Mouse (Mus musculus): ENCODE data around the gene Fam19a5. TPM values are rescaled to one million over a fixed set of nuclear protein-coding genes. Genes with fewer than 3 reads are reported as not detected.

The Fam19a5 gene
- polyA plus RNA-seq, 1 experiment from 2014 or later: 15.8 TPM

GRCm38 (mm10) chr15:87691271-87691955, 147.3 kb downstream of the Fam19a5 start:
- H3K9me3 ChIP-seq (replicated peaks; ENCODE audit: control insufficient read depth, low read length): no peaks in the 10 kb centered on the region
- no peak for DNase-seq (ENCODE audit: low spot score)
- 90% methylated on average over 15 of the region's 15 CpGs for WGBS
- no peak overlapping the region for H3K4me2 ChIP-seq (ENCODE audit: low read length)
- H3K36me3 ChIP-seq (ENCODE audit: control insufficient read depth, insufficient read depth, low read length): no peaks in the 10 kb centered on the region; the same call in 1 of the 2 replicates
- H3K9ac ChIP-seq (ENCODE audit: low read length): no peak overlapping the region
- peaks cover 2% of the 10 kb centered on the region; the same call in 1 of the 2 replicates for H3K4me1 ChIP-seq (ENCODE audit: control insufficient read depth, insufficient read depth, low read length)
- no peak overlapping the region for H3K4me3 ChIP-seq (ENCODE audit: low read depth, low read length)
- no peak for ATAC-seq
- H3K27ac ChIP-seq (ENCODE audit: low read depth, low read length): no peak overlapping the region
- H3K27me3 ChIP-seq (replicated peaks; ENCODE audit: control insufficient read depth, insufficient read depth, low read length): no peaks in the 10 kb centered on the region

GRCm38 (mm10) chr15:87691958-87692357, 147.9 kb downstream of the Fam19a5 start:
- ATAC-seq: no peak
- no peaks in the 10 kb centered on the region for H3K9me3 ChIP-seq (replicated peaks; ENCODE audit: control insufficient read depth, low read length)
- no peak overlapping the region for H3K27ac ChIP-seq (ENCODE audit: low read depth, low read length)
- no peak for DNase-seq (ENCODE audit: low spot score)
- no peak overlapping the region for H3K4me2 ChIP-seq (ENCODE audit: low read length)
- no peak overlapping the region for H3K9ac ChIP-seq (ENCODE audit: low read length)
- H3K4me3 ChIP-seq (ENCODE audit: low read depth, low read length): no peak overlapping the region
- WGBS: 88% methylated on average over 4 of the region's 4 CpGs
- no peaks in the 10 kb centered on the region for H3K4me1 ChIP-seq (ENCODE audit: control insufficient read depth, insufficient read depth, low read length)
- H3K27me3 ChIP-seq (replicated peaks; ENCODE audit: control insufficient read depth, insufficient read depth, low read length): no peaks in the 10 kb centered on the region
- H3K36me3 ChIP-seq (ENCODE audit: control insufficient read depth, insufficient read depth, low read length): no peaks in the 10 kb centered on the region; the same call in 1 of the 2 replicates

GRCm38 (mm10) chr15:87692394-87692793, 148.3 kb downstream of the Fam19a5 start:
- Histone ChIP-seq H3K27me3 (replicated peaks; ENCODE audit: control insufficient read depth, insufficient read depth, low read length) (no peaks in the 10 kb centered on the region), H3K36me3 (ENCODE audit: control insufficient read depth, insufficient read depth, low read length) (no peaks in the 10 kb centered on the region; the same call in 1 of the 2 replicates), H3K9ac (ENCODE audit: low read length) (no peak overlapping the region), H3K27ac (ENCODE audit: low read depth, low read length) (no peak overlapping the region), H3K9me3 (replicated peaks; ENCODE audit: control insufficient read depth, low read length) (no peaks in the 10 kb centered on the region), H3K4me2 (ENCODE audit: low read length) (no peak overlapping the region), H3K4me1 (ENCODE audit: control insufficient read depth, insufficient read depth, low read length) (no peaks in the 10 kb centered on the region), H3K4me3 (ENCODE audit: low read depth, low read length) (no peak overlapping the region)
- ATAC-seq (no peak), DNase-seq (ENCODE audit: low spot score) (no peak)
- 94% methylated on average over 7 of the region's 7 CpGs for WGBS

- H3K4me2 ChIP-seq (ENCODE audit: low read length): no peak overlapping the region
- ATAC-seq (no peak), DNase-seq (ENCODE audit: low spot score) (no peak)
- H3K9ac ChIP-seq (ENCODE audit: low read length): no peak overlapping the region
- no peaks in the 10 kb centered on the region; the same call in 1 of the 2 replicates for H3K36me3 ChIP-seq (ENCODE audit: control insufficient read depth, insufficient read depth, low read length)
- no peaks in the 10 kb centered on the region for H3K27me3 ChIP-seq (replicated peaks; ENCODE audit: control insufficient read depth, insufficient read depth, low read length)
- no peaks in the 10 kb centered on the region for H3K9me3 ChIP-seq (replicated peaks; ENCODE audit: control insufficient read depth, low read length)
- H3K4me3 ChIP-seq (ENCODE audit: low read depth, low read length): no peak overlapping the region
- H3K4me1 ChIP-seq (ENCODE audit: control insufficient read depth, insufficient read depth, low read length): no peaks in the 10 kb centered on the region
- no peak overlapping the region for H3K27ac ChIP-seq (ENCODE audit: low read depth, low read length)
- 95% methylated on average over 4 of the region's 4 CpGs for WGBS
Observed at GRCm38 (mm10) chr15:87692865-87693513, 148.9 kb downstream of the Fam19a5 start.

- H3K36me3 ChIP-seq (ENCODE audit: control insufficient read depth, insufficient read depth, low read length): peaks cover 6% of the 10 kb centered on the region
- no peak overlapping the region for H3K27ac ChIP-seq (ENCODE audit: low read depth, low read length)
- no peak overlapping the region for H3K4me3 ChIP-seq (ENCODE audit: low read depth, low read length)
- ATAC-seq (no peak), DNase-seq (ENCODE audit: low spot score) (no peak)
- H3K4me1 ChIP-seq (ENCODE audit: control insufficient read depth, insufficient read depth, low read length): no peaks in the 10 kb centered on the region; the same call in 1 of the 2 replicates
- no peak overlapping the region for H3K9ac ChIP-seq (ENCODE audit: low read length)
- 90% methylated on average over 13 of the region's 13 CpGs for WGBS
- no peak overlapping the region for H3K4me2 ChIP-seq (ENCODE audit: low read length)
- peaks cover 7% of the 10 kb centered on the region; the same call in 1 of the 2 replicates for H3K9me3 ChIP-seq (replicated peaks; ENCODE audit: control insufficient read depth, low read length)
- H3K27me3 ChIP-seq (replicated peaks; ENCODE audit: control insufficient read depth, insufficient read depth, low read length): no peaks in the 10 kb centered on the region
Observed at GRCm38 (mm10) chr15:87697433-87697996, 153.4 kb downstream of the Fam19a5 start.

GRCm38 (mm10) chr15:87698562-87699320, 154.6 kb downstream of the Fam19a5 start:
- Histone ChIP-seq H3K4me1 (ENCODE audit: control insufficient read depth, insufficient read depth, low read length) (no peaks in the 10 kb centered on the region; the same call in 1 of the 2 replicates), H3K36me3 (ENCODE audit: control insufficient read depth, insufficient read depth, low read length) (peaks cover 6% of the 10 kb centered on the region), H3K27ac (ENCODE audit: low read depth, low read length) (0 out of 2 replicates have a peak overlapping the region, but pooled peaks have one; percentile 3), H3K4me2 (ENCODE audit: low read length) (no peak overlapping the region), H3K27me3 (replicated peaks; ENCODE audit: control insufficient read depth, insufficient read depth, low read length) (no peaks in the 10 kb centered on the region), H3K4me3 (ENCODE audit: low read depth, low read length) (no peak overlapping the region), H3K9me3 (replicated peaks; ENCODE audit: control insufficient read depth, low read length) (peaks cover 7% of the 10 kb centered on the region; the same call in 1 of the 2 replicates), H3K9ac (ENCODE audit: low read length) (no peak overlapping the region)
- ATAC-seq (peak; percentile 50), DNase-seq (ENCODE audit: low spot score) (peak; percentile 58)
- WGBS: 50% methylated on average over 14 of the region's 14 CpGs

GRCm38 (mm10) chr15:87702821-87703220, 158.7 kb downstream of the Fam19a5 start:
- Histone ChIP-seq H3K9ac (ENCODE audit: low read length) (no peak overlapping the region), H3K4me1 (ENCODE audit: control insufficient read depth, insufficient read depth, low read length) (no peaks in the 10 kb centered on the region; the same call in 1 of the 2 replicates), H3K36me3 (ENCODE audit: control insufficient read depth, insufficient read depth, low read length) (peaks cover 8% of the 10 kb centered on the region), H3K4me2 (ENCODE audit: low read length) (no peak overlapping the region), H3K4me3 (ENCODE audit: low read depth, low read length) (no peak overlapping the region), H3K9me3 (replicated peaks; ENCODE audit: control insufficient read depth, low read length) (peaks cover 7% of the 10 kb centered on the region; the same call in 1 of the 2 replicates), H3K27me3 (replicated peaks; ENCODE audit: control insufficient read depth, insufficient read depth, low read length) (no peaks in the 10 kb centered on the region), H3K27ac (ENCODE audit: low read depth, low read length) (no peak overlapping the region)
- DNase-seq (ENCODE audit: low spot score): no peak
- WGBS: 93% methylated on average over 1 of the region's 1 CpGs
- no peak for ATAC-seq

- Histone ChIP-seq H3K27ac (ENCODE audit: low read depth, low read length) (no peak overlapping the region), H3K4me1 (ENCODE audit: control insufficient read depth, insufficient read depth, low read length) (no peaks in the 10 kb centered on the region; the same call in 1 of the 2 replicates), H3K27me3 (replicated peaks; ENCODE audit: control insufficient read depth, insufficient read depth, low read length) (no peaks in the 10 kb centered on the region), H3K36me3 (ENCODE audit: control insufficient read depth, insufficient read depth, low read length) (peaks cover 8% of the 10 kb centered on the region), H3K9ac (ENCODE audit: low read length) (no peak overlapping the region), H3K9me3 (replicated peaks; ENCODE audit: control insufficient read depth, low read length) (peaks cover 7% of the 10 kb centered on the region; the same call in 1 of the 2 replicates), H3K4me2 (ENCODE audit: low read length) (no peak overlapping the region), H3K4me3 (ENCODE audit: low read depth, low read length) (no peak overlapping the region)
- DNase-seq (ENCODE audit: low spot score): no peak
- 91% methylated on average over 3 of the region's 3 CpGs for WGBS
- no peak for ATAC-seq
Observed at GRCm38 (mm10) chr15:87703334-87703733, 159.2 kb downstream of the Fam19a5 start.
